Mouse (Mus musculus): Measurements from ENCODE around the gene Golph3.

Gene Golph3

DNA sequence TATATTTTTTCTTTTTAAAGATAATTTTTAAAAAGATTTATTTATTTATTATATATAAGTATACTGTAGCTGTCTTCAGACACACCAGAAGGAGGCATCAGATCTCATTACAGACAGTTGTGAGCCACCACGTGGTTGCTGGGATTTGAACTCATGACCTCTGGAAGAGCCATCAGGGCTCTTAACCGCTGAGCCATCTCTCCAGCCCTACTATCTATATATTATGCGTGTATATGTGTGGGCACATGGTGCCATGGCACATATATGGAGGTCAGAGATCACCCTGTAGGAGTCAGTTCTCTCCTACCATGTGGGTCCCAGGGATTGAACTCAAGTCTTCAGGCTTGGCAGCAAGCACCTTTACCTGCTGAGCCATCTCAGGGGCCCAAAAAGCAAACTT is 58.8 kb downstream of the Golph3 start:
- DNase-seq (ENCODE audit: low spot score in 2 of 2): no peak

DNA sequence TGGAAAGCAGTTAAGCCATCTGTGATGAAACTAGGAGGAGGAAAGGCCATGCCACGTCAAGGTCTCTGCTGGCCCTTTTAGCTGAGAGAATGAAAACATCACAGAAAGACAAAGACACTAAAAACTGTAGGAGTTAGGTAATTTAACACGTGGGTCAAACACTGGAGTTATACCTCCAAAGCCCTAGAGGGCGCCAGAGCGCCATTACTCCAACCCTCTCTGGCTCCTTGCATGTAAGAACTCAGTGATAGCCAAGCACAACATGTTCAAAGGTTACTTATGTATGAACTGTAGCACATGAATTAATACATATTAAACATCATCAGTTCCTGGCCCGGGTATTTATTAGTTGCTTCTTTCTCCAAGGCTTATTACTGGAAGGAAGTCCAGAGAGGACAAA is 59.3 kb downstream of the Golph3 start:
- peak; percentile 42 to 57 for DNase-seq (ENCODE audit: low spot score in 2 of 2)

- no peak for DNase-seq (ENCODE audit: low spot score in 2 of 2)
Observed at GRCm38 (mm10) chr15:12384679-12385078, 63.4 kb downstream of the Golph3 start.

DNA sequence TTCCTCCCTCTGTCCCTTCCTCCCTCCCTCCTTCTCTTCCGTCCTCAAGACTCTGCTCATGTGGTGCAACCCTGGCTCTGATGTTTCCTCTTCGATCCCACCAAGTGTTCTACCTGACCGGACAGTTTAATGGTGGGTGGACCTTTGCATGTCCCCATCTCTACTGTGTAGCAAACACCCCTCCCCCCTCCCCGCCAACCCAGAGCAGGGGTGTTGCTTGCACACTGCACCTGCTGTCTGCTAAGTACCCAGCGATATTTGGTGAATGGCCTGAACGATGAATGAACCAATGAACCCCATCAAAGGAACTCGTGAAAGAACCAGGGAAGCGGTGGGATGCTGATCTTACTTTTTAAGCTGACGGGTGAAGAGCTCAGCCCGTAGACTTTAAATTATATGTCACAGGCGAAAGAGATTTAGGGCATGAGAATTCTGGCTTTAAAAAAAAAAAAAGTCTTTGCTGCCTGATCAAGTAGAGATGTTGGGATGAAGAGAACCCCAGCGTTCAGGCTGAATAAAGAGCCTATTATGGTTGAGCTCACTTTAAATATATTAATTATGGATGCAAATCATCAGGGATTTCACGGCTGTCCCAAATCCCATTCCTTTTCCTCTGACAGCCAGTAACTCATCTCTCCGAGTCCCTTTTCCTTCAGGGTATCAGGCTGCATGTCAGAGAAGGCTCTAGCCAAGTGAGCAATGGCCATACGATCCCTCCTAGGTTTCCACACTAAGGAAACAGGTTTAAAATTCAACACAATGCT is 67.7 kb downstream of the Golph3 start:
- DNase-seq (ENCODE audit: low spot score in 2 of 2): no peak

DNA sequence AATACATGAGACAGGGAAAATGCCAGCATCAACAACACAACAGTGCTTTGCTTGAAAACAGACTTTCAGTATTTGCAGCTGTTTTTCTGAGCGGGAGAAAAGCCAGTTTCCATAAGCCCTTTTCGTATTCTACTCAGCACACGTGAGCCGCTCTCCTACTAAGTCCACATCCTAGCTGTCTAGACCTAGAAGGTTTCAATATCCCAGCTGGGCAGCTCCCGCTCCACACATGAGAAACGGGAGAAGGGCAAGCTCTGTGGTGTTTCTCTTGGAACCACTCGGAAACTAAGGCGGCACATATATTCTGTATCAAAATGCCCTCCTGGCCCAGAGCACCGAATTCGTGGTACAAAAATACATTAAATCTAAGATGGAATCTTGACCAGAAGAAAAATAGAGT is 73.5 kb downstream of the Golph3 start:
- no peak for DNase-seq (ENCODE audit: low spot score in 2 of 2)

DNA sequence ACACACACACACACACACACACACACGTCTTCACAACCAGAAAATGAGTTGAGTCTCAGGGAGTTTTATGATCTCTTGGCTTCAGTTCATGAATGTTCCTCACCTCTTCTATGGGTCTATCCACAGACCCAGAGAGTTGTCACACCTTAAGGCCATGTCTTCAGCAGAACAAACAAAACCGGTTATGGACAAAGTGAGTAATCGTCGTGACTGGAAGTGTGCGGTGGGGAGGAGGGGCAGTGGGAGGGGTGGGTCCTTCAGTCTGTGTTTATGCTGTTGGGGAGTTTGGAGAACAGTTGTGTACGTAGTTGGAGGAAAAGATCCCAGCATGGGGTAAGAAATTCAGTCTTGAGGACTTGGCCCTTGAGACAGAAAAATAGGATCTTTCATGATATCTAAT is 75.8 kb downstream of the Golph3 start:
- DNase-seq (ENCODE audit: low spot score in 2 of 2): no peak

All from spleen, postnatal 14 days (tissue).